Mouse (Mus musculus) spleen, postnatal 14 days (tissue): ENCODE results near the gene Fbrs.
"Not testable (repeated sequence)": the region's sequence is repeated elsewhere in the genome, so short reads cannot be mapped to it uniquely, and the experiment has no call there.

Experiments
- DNase-seq, 2 experiments: peaks; one replicate each; pipeline ENCODE4 v3.0.0; 2021 to 2022; ENCODE audit warnings: low spot score in 2 of 2

Fbrs gene

GRCm38 (mm10) chr7:127476336-127476735 lies 2.7 kb upstream of the Fbrs start:
- no peak for DNase-seq

- DNase-seq, result no peak
Observed at GRCm38 (mm10) chr7:127476855-127477254, 2.1 kb upstream of the Fbrs start.

GRCm38 (mm10) chr7:127477687-127478634 lies 1.0 kb upstream of the Fbrs start:
- DNase-seq, result peak; percentile 97 to 98

GRCm38 (mm10) chr7:127479318-127480225 lies 573 bp downstream of the Fbrs start:
- DNase-seq, result peak in 1 of 2 experiments; percentile 36

GRCm38 (mm10) chr7:127480321-127480720 lies 1.3 kb downstream of the Fbrs start:
- DNase-seq, result peak in 1 of 2 experiments; percentile 58

- DNase-seq, result no peak
Observed at GRCm38 (mm10) chr7:127485416-127485815, 6.4 kb downstream of the Fbrs start.

- not testable (repeated sequence) for DNase-seq
Observed at GRCm38 (mm10) chr7:127488364-127488763, 9.4 kb downstream of the Fbrs start.

GRCm38 (mm10) chr7:127489982-127490381 lies 11.0 kb downstream of the Fbrs start:
- DNase-seq, result no peak

- no peak for DNase-seq
Observed at GRCm38 (mm10) chr7:127491846-127492245, 12.8 kb downstream of the Fbrs start.

GRCm38 (mm10) chr7:127494648-127495047 lies 15.6 kb downstream of the Fbrs start:
- no peak for DNase-seq

- DNase-seq, result no peak
Observed at GRCm38 (mm10) chr7:127497382-127497781, 18.4 kb downstream of the Fbrs start.

GRCm38 (mm10) chr7:127498407-127498806 lies 19.4 kb downstream of the Fbrs start:
- DNase-seq, result peak; percentile 27 to 59

GRCm38 (mm10) chr7:127508291-127508690 lies 29.3 kb downstream of the Fbrs start:
- DNase-seq, result no peak

GRCm38 (mm10) chr7:127509830-127510229 lies 30.8 kb downstream of the Fbrs start:
- not testable (repeated sequence) for DNase-seq

GRCm38 (mm10) chr7:127511241-127511640 lies 32.2 kb downstream of the Fbrs start:
- no peak for DNase-seq

- DNase-seq, result peak; percentile 89 to 95
Observed at GRCm38 (mm10) chr7:127511808-127512230, 32.8 kb downstream of the Fbrs start, which contains the start of gene Srcap. Gene Srcap (plus strand): TSS chr7:127511983.

- peak; percentile 87 to 91 for DNase-seq
Observed at GRCm38 (mm10) chr7:127512231-127513015, 33.4 kb downstream of the Fbrs start.

- peak in 1 of 2 experiments; percentile 17 for DNase-seq
Observed at GRCm38 (mm10) chr7:127513016-127513390, 34.0 kb downstream of the Fbrs start.

- no peak for DNase-seq
Observed at GRCm38 (mm10) chr7:127513781-127514180, 34.8 kb downstream of the Fbrs start.

- DNase-seq, result no peak
Observed at GRCm38 (mm10) chr7:127515846-127516245, 36.8 kb downstream of the Fbrs start.

GRCm38 (mm10) chr7:127516344-127516743 lies 37.3 kb downstream of the Fbrs start:
- DNase-seq, result no peak
